Mouse (Mus musculus): ENCODE data around the gene Rras2. TPM values are rescaled to one million over a fixed set of nuclear protein-coding genes. Genes with fewer than 3 reads are reported as not detected.
A peak's percentile ranks its signal among the peaks of the same experiment; 100 is the strongest.

Rras2 gene
- polyA plus RNA-seq, 1 experiment from 2014 or later: 63.2 TPM

DNA sequence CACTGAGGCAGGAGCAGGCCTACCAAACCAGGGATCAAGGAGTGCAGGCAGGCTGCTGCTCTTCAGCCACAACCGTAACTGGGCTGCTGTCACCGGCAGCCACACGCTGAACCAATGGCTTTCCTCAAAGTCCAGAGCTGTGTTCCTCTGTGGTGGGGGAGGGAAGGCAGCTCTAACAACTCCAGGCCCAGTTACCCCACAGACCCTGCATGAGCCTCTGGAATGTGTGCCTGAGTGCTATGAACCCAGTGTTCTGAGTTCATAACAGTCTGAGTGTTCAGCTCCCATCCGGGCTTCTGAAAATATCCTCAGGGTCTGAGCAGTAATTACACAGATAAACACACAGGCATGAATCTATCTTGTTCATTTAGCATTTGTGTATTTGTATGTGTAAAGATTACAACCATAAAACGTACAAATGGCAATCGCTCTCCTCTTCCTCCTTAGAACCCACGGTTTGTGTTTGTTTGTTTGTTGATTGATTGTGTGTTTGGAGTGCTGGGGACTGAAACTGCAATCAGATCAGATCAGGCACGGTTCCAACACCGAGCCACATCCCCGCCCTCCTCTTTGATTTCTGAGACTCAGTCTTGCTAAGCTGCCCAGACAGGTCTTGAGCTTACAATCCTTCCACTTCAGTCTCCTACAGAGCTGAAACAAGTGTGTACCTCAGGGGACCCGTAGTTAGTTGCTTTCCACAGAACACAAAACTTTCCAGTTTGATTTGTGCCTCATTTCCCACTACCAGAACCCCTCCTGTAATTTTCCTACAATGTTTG lies 52.0 kb downstream of the Rras2 start:
- peak overlapping the region; percentile 59; the same call in 1 of the 2 replicates for H3K4me2 ChIP-seq (ENCODE audit: low read length)

DNA sequence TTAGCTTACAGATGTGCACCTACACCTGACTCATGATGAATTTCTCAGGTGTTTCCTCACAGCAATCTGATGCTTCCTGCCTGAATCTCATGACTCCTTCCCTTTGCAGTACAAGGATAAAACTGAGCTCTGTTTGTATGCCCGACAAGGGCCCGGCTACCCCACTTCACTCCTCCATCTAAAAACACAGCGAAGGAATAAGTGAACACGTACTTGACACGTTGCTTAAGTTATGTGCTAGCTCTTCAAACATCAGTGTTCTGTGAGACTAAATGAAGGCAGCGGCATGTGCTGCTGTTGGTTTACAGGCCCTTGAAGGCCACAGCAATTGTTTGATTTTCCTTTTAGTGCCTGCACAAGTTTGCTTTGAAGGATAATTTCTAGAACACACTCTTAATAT lies 53.6 kb downstream of the Rras2 start:
- 56% methylated on average over 6 of the region's 6 CpGs for WGBS

More for the DNA sequence above, 52.0 kb downstream of the Rras2 start:
- no peaks in the 10 kb centered on the region for H3K36me3 ChIP-seq (ENCODE audit: control insufficient read depth, insufficient read depth, low read length)
- no peaks in the 10 kb centered on the region for H3K9me3 ChIP-seq (ENCODE audit: control insufficient read depth, low read length)
- peak; percentile 55 for ATAC-seq (ENCODE audit: insufficient number of reproducible peaks, insufficient read depth, low FRiP score, low read depth)
- WGBS: 27% methylated on average over 11 of the region's 11 CpGs
- peak overlapping the region; percentile 58 to 74 for H3K27ac ChIP-seq (replicated peaks in 1 of 2; ENCODE audit: control insufficient read depth in 1 of 2, insufficient read depth in 1 of 2, low read depth in 2 of 2, low read length in 2 of 2)
- 0 out of 2 replicates have a peak overlapping the region, but pooled peaks have one; percentile 45 for H3K9ac ChIP-seq (ENCODE audit: low read length)
- peaks cover 19 to 42% of the 10 kb centered on the region in 2 experiments for H3K4me1 ChIP-seq (ENCODE audit: control insufficient read depth in 2 of 2, insufficient read depth in 2 of 2, low read length in 2 of 2)
- H3K27me3 ChIP-seq (ENCODE audit: control insufficient read depth, insufficient read depth, low read length): no peaks in the 10 kb centered on the region
- no peak overlapping the region for H3K4me3 ChIP-seq (ENCODE audit: control insufficient read depth in 1 of 2, insufficient read depth in 1 of 2, low read depth in 1 of 2, low read length in 2 of 2)

GRCm38 (mm10) chr7:114063534-114063933 lies 54.0 kb downstream of the Rras2 start:
- Histone ChIP-seq H3K4me3 (ENCODE audit: control insufficient read depth in 1 of 2, insufficient read depth in 1 of 2, low read depth in 1 of 2, low read length in 2 of 2) (no peak overlapping the region), H3K4me1 (ENCODE audit: control insufficient read depth in 2 of 2, insufficient read depth in 2 of 2, low read length in 2 of 2) (peaks cover 19 to 42% of the 10 kb centered on the region in 2 experiments), H3K27ac (replicated peaks in 1 of 2; ENCODE audit: control insufficient read depth in 1 of 2, insufficient read depth in 1 of 2, low read depth in 2 of 2, low read length in 2 of 2) (peak overlapping the region in 1 of 2 experiments; percentile 60; a peak in 1 of 4 replicates), H3K9me3 (ENCODE audit: control insufficient read depth, low read length) (no peaks in the 10 kb centered on the region), H3K4me2 (ENCODE audit: low read length) (peak overlapping the region; percentile 29; the same call in 1 of the 2 replicates), H3K9ac (ENCODE audit: low read length) (no peak overlapping the region), H3K36me3 (ENCODE audit: control insufficient read depth, insufficient read depth, low read length) (no peaks in the 10 kb centered on the region), H3K27me3 (ENCODE audit: control insufficient read depth, insufficient read depth, low read length) (no peaks in the 10 kb centered on the region)
- peak; percentile 54; the same call in 1 of the 2 replicates for ATAC-seq (ENCODE audit: insufficient number of reproducible peaks, insufficient read depth, low FRiP score, low read depth)
- 18% methylated on average over 8 of the region's 8 CpGs for WGBS

More for the DNA sequence above, 53.6 kb downstream of the Rras2 start:
- H3K9me3 ChIP-seq (ENCODE audit: control insufficient read depth, low read length): no peaks in the 10 kb centered on the region
- peak overlapping the region; percentile 29; the same call in 1 of the 2 replicates for H3K4me2 ChIP-seq (ENCODE audit: low read length)
- H3K9ac ChIP-seq (ENCODE audit: low read length): no peak overlapping the region
- peak overlapping the region in 1 of 2 experiments; percentile 60; a peak in 1 of 4 replicates for H3K27ac ChIP-seq (replicated peaks in 1 of 2; ENCODE audit: control insufficient read depth in 1 of 2, insufficient read depth in 1 of 2, low read depth in 2 of 2, low read length in 2 of 2)
- H3K4me1 ChIP-seq (ENCODE audit: control insufficient read depth in 2 of 2, insufficient read depth in 2 of 2, low read length in 2 of 2): peaks cover 19 to 42% of the 10 kb centered on the region in 2 experiments
- H3K27me3 ChIP-seq (ENCODE audit: control insufficient read depth, insufficient read depth, low read length): no peaks in the 10 kb centered on the region
- no peak for ATAC-seq (ENCODE audit: insufficient number of reproducible peaks, insufficient read depth, low FRiP score, low read depth)
- no peak overlapping the region for H3K4me3 ChIP-seq (ENCODE audit: control insufficient read depth in 1 of 2, insufficient read depth in 1 of 2, low read depth in 1 of 2, low read length in 2 of 2)
- no peaks in the 10 kb centered on the region for H3K36me3 ChIP-seq (ENCODE audit: control insufficient read depth, insufficient read depth, low read length)

GRCm38 (mm10) chr7:114062451-114062850 lies 55.1 kb downstream of the Rras2 start:
- no peak overlapping the region for H3K4me2 ChIP-seq (ENCODE audit: low read length)
- no peak overlapping the region for H3K4me3 ChIP-seq (ENCODE audit: control insufficient read depth in 1 of 2, insufficient read depth in 1 of 2, low read depth in 1 of 2, low read length in 2 of 2)
- no peak overlapping the region for H3K27ac ChIP-seq (replicated peaks in 1 of 2; ENCODE audit: control insufficient read depth in 1 of 2, insufficient read depth in 1 of 2, low read depth in 2 of 2, low read length in 2 of 2)
- 60% methylated on average over 1 of the region's 1 CpGs for WGBS
- H3K9me3 ChIP-seq (ENCODE audit: control insufficient read depth, low read length): no peaks in the 10 kb centered on the region
- ATAC-seq (ENCODE audit: insufficient number of reproducible peaks, insufficient read depth, low FRiP score, low read depth): no peak
- H3K9ac ChIP-seq (ENCODE audit: low read length): no peak overlapping the region
- H3K27me3 ChIP-seq (ENCODE audit: control insufficient read depth, insufficient read depth, low read length): no peaks in the 10 kb centered on the region
- peaks cover 10% of the 10 kb centered on the region for H3K36me3 ChIP-seq (ENCODE audit: control insufficient read depth, insufficient read depth, low read length)
- peaks cover 19 to 41% of the 10 kb centered on the region in 2 experiments for H3K4me1 ChIP-seq (ENCODE audit: control insufficient read depth in 2 of 2, insufficient read depth in 2 of 2, low read length in 2 of 2)

GRCm38 (mm10) chr7:114060445-114060844 lies 57.1 kb downstream of the Rras2 start:
- H3K9me3 ChIP-seq (ENCODE audit: control insufficient read depth, low read length): no peaks in the 10 kb centered on the region
- H3K4me2 ChIP-seq (ENCODE audit: low read length): no peak overlapping the region
- no peaks in the 10 kb centered on the region for H3K27me3 ChIP-seq (ENCODE audit: control insufficient read depth, insufficient read depth, low read length)
- H3K4me3 ChIP-seq (ENCODE audit: control insufficient read depth in 1 of 2, insufficient read depth in 1 of 2, low read depth in 1 of 2, low read length in 2 of 2): no peak overlapping the region
- ATAC-seq (ENCODE audit: insufficient number of reproducible peaks, insufficient read depth, low FRiP score, low read depth): no peak
- 90% methylated on average over 6 of the region's 6 CpGs for WGBS
- no peak overlapping the region for H3K27ac ChIP-seq (replicated peaks in 1 of 2; ENCODE audit: control insufficient read depth in 1 of 2, insufficient read depth in 1 of 2, low read depth in 2 of 2, low read length in 2 of 2)
- peaks cover 10 to 24% of the 10 kb centered on the region in 2 experiments for H3K4me1 ChIP-seq (ENCODE audit: control insufficient read depth in 2 of 2, insufficient read depth in 2 of 2, low read length in 2 of 2)
- H3K36me3 ChIP-seq (ENCODE audit: control insufficient read depth, insufficient read depth, low read length): peaks cover 30% of the 10 kb centered on the region
- H3K9ac ChIP-seq (ENCODE audit: low read length): no peak overlapping the region

DNA sequence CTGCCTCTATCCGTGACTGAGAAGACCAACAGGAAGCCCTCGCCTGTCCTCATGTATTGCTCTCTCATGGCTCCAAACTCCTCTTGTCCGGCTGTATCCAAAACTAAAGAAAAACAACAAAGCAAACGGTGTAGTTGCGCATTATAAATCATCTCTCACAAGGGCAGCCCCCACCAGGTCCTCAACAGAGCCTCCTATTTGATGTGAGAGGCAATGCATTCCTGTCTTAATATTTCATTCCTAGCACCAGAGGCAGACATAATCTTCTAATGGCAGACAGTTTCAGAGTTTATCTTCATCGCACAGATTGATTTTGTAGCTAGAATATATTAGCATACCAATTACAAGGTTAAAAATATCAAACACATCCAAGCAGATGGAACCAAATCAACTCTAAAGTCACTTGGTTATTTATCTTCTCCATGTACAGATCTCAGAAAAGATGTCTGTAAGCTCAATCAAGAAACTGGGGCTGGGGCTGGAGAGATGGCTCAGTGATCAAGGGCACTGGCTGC lies 58.6 kb downstream of the Rras2 start:
- peaks cover 3 to 14% of the 10 kb centered on the region in 2 experiments for H3K4me1 ChIP-seq (ENCODE audit: control insufficient read depth in 2 of 2, insufficient read depth in 2 of 2, low read length in 2 of 2)
- 83% methylated on average over 6 of the region's 6 CpGs for WGBS
- no peak for ATAC-seq (ENCODE audit: insufficient number of reproducible peaks, insufficient read depth, low FRiP score, low read depth)

DNA sequence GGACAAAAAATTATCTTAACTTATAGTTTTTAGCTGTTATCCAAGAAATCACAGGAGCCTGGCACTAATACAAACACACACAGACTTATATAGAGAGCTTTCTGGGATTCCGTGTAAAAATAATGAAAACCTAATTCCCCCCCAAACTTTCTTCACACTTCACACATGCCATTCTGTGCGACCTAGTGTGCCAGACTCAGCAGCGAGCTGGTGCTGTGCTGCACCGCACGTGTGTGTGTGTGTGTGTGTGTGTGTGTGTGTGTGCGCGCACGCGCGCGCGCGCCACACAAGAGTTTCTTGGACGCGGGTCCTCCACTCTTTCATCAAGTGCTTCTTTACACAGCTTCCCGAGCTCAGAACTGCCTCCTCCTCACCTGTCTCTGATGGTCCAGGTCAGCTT lies 59.4 kb downstream of the Rras2 start:
- no peaks in the 10 kb centered on the region for H3K27me3 ChIP-seq (ENCODE audit: control insufficient read depth, insufficient read depth, low read length)
- H3K4me1 ChIP-seq (ENCODE audit: control insufficient read depth in 2 of 2, insufficient read depth in 2 of 2, low read length in 2 of 2): peaks cover 3 to 16% of the 10 kb centered on the region in 2 experiments
- no peak for ATAC-seq (ENCODE audit: insufficient number of reproducible peaks, insufficient read depth, low FRiP score, low read depth)
- H3K27ac ChIP-seq (replicated peaks in 1 of 2; ENCODE audit: control insufficient read depth in 1 of 2, insufficient read depth in 1 of 2, low read depth in 2 of 2, low read length in 2 of 2): no peak overlapping the region
- no peak overlapping the region for H3K9ac ChIP-seq (ENCODE audit: low read length)
- no peak overlapping the region for H3K4me2 ChIP-seq (ENCODE audit: low read length)
- no peak overlapping the region for H3K4me3 ChIP-seq (ENCODE audit: control insufficient read depth in 1 of 2, insufficient read depth in 1 of 2, low read depth in 1 of 2, low read length in 2 of 2)
- 90% methylated on average over 16 of the region's 16 CpGs for WGBS
- no peaks in the 10 kb centered on the region for H3K9me3 ChIP-seq (ENCODE audit: control insufficient read depth, low read length)
- H3K36me3 ChIP-seq (ENCODE audit: control insufficient read depth, insufficient read depth, low read length): peaks cover 33% of the 10 kb centered on the region

More for the DNA sequence above, 58.6 kb downstream of the Rras2 start:
- H3K27me3 ChIP-seq (ENCODE audit: control insufficient read depth, insufficient read depth, low read length): no peaks in the 10 kb centered on the region
- no peak overlapping the region for H3K27ac ChIP-seq (replicated peaks in 1 of 2; ENCODE audit: control insufficient read depth in 1 of 2, insufficient read depth in 1 of 2, low read depth in 2 of 2, low read length in 2 of 2)
- H3K9me3 ChIP-seq (ENCODE audit: control insufficient read depth, low read length): no peaks in the 10 kb centered on the region
- no peak overlapping the region for H3K9ac ChIP-seq (ENCODE audit: low read length)
- no peak overlapping the region for H3K4me3 ChIP-seq (ENCODE audit: control insufficient read depth in 1 of 2, insufficient read depth in 1 of 2, low read depth in 1 of 2, low read length in 2 of 2)
- peaks cover 33% of the 10 kb centered on the region for H3K36me3 ChIP-seq (ENCODE audit: control insufficient read depth, insufficient read depth, low read length)
- no peak overlapping the region for H3K4me2 ChIP-seq (ENCODE audit: low read length)

Data from heart, embryonic 14.5 days (tissue).